Mouse (Mus musculus): ENCODE results near the gene Elf2.
A peak's percentile ranks its signal among the peaks of the same experiment; 100 is the strongest.
"Not testable (repeated sequence)": the region's sequence is repeated elsewhere in the genome, so short reads cannot be mapped to it uniquely, and the experiment has no call there.

Elf2 gene

DNA sequence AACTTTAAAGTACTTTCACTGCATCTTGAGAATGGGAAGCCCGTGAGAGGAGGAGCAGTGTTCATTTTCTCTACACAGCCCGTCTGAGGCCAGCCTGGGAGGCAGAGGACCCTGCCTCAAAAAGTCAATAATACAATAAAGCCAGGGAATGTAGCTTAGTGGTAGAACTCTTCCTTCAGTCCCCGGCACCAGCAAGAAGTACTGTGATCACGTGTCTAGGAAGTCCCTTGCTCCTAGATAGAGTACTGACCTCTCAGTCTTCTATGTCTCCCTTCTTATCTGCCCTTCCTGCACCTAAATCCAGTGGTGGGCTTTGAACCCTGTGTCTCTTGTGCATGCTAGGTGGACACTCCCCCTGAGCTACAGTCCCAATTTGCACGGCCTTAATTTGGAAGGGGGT is 109.6 kb downstream of the Elf2 start:
- no peak for DNase-seq

DNA sequence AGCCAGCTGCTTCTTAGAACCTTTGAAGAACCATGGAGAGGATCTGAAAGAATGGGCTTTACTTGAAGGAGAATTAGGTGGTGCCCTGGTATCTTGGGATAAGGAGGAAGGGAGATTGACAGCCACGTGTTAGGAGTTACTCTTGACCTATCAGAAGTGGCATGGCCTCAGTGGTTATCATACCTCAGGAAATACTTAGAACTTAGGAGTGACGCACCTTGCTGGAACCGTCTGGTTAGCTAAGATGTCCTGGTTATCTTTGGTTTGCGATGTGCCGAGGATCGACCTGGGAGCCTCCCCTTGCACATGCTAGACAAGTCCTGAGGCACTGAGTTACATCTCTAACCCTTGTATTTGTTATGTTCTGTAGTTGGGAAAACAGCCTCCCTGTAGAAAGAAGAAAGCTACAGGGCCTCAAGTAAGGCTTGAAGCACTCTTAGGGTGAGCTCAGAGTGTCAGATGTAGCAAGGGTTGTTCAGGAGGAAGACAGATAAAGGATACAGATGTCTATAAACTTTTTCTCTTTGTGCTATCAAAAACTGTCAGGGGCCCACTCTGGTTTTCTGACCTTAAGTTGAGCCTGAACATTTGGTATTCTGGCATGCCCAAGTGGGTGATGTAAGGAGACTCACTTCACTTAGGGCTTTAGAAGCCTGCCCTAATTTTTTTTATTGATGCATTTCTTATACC is 110.2 kb downstream of the Elf2 start:
- no peak for DNase-seq

DNA sequence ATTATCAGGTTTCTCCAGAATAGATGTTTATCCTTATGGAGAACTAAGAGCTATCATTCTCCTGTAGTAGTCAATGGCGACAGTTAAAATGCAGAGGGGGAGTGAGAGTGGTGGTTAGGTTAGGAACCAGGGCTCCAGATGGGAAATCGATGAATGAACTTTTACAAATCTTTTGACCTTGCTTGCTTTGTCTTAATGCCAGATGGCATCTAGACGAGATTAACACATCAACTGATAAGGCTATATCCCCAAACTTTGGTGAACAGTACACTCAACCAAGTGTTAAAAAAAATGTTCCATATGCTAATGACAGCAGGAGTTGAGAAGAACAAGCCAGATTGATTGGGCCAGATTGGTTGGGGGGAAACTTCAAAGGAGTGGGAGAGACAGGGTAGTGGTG is 111.2 kb downstream of the Elf2 start:
- no peak for DNase-seq

DNA sequence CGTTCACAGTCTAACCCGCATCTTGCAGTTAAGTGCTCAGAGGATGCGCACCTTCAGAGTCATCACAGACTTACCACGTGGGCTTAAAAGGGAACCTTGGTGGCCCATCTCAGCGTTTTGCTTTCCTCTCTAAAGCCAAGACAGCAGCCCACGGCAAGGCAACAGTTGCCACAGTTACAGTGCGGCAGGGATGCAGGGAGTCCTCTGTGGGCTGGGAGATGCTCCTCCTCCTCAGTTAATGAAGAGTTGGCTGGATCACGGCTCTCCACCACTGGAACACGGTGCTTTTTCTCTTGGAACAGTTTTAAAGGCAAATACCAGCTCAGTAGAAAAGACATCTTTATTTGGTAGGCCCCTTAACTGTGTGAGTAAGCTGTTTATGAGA is 111.7 kb downstream of the Elf2 start:
- no peak for DNase-seq

DNA sequence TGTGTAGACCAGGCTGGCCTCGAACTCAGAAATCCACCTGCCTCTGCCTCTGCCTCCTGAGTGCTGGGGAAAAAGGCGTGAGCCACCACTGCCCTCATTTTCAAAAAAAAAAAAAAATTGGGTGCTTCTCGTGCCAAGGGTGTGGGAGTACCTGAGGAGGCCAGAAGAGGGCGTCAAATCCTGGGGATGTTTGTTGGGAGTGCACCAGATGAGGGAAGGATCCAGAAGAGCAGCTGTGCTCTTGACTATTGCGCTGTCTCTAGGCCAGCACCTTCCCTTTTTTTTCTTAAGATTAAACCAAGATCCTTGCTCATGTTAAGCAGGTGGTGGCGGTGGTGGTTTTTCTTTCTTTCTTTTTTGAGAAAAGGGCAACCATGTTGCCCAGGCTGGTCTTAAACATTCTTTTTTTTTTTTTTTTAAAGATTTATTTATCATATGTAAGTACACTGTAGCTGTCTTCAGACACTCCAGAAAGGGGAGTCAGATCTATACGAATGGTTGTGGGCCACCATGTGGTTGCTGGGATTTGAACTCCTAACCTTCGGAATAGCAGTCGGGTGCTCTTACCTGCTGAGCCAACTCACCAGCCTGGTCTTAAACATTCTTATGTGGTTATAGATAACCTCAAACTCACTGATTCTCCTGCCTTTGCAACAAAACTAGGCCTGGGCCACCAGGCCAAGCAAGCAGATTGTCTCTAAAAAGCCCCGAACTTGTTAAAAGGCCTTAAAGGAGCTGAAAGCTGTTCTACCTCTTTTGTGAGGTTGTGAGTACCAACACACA is 112.2 kb downstream of the Elf2 start:
- DNase-seq: peak in 1 of 2 experiments; percentile 45

DNA sequence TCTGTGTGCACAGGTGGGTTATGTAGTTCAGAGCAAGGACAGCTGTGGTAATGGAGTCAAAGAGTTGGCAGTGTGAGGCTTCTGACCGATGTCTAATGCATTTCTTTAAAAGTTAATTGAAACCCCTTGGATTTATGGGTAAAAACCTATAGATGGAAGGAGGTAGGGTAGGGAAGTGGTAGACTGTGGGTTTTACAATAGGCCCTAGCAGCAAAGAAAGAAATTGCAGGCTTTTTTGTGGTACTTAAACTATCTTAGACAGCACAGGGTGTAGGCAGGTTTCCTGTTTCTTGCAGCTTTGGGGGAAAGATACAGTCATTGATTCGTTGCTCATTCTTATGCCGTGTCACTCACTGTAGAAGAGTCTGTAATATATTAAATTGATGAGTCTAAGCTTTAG is 113.9 kb downstream of the Elf2 start:
- no peak for DNase-seq

DNA sequence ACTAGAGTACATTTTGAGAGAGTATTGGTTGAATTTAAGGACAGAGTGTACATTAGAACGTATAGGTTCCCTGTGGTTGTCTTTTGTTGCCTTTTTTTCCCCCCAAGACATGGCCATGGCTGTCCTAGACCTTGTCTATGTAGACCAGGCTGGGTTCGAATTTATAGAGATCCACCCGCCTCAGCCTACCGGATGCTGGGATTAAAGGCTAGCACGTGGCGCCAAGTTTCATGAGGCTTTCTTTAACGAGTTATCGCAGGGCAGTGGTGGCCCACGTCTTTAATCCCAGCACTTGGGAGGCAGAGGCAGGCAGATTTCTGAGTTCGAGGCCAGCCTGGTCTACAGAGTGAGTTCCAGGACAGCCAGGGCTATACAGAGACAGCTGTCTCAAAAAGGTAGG is 114.5 kb downstream of the Elf2 start:
- no peak for DNase-seq

DNA sequence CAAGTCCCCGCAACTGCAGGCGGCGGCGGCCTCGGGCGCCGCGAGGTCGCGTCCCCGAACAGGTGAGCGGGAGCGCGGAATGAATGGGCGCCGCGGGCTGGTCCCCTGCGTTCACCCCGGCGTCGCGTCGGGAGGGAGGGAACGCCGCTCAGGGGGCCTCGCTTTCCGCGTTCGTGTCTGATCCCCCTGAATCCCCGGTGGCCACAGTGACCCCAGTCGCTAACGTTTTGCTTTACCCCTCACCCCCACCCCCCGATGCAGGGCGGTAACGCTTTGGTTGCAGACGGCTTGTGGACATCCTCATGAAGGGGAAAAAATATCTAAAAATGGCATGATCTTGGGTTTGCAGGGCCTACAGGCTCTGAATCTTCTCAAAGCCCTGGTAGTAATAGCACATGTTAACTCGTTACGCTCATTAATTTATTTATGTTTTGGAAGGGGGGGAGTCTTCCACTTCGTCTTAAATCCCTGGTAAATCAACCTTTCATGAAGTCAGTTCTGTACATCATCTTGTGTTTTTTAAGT is 115.2 kb downstream of the Elf2 start:
- DNase-seq: no peak

DNA sequence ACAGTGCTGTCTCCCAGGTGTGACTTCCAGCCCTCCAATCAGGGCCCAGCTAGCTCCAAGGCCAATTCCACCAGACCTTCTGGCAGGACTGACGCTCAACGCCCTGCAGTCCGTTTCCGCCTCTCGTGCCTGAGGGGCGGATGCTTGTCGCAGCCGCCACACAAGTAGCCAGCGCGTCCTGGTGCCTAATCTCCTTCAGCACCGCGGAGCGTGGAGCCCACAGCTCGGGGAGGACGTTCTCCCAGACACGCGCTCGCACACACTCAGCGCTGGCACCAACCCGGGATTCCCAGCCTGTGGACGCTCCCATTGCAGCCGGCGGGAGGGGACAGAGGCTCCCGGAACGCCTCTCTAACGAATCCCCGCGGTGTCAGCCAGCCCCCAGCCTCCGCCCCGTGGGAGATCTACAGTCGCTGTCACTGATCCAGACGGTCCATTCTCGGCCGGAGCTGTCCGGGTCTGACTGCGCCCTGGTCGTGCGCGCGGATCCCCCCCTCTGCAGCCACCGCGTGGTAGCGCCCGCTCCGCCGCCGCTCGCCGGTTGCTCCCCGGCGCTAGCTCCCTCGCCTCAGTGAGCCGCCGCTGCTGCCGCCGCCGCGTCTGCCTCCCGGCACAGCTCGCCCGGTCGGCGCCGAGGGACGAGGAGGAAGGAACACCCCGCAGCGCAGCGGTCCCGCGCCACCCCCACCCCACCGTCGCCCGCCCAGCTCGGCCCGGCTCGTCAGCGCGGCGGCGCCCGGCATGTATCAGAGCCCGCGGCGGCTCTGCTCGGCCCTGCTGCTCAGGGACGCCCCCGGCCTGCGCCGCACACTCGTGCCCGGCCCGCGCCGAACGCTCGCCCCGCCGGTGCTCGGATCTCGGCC is 115.9 kb downstream of the Elf2 start, which contains the start of gene Noct:
TSS of gene Noct (plus strand) at position 85 of the 863 bp plus-strand sequence.
- DNase-seq: peak; percentile 89 to 93

DNA sequence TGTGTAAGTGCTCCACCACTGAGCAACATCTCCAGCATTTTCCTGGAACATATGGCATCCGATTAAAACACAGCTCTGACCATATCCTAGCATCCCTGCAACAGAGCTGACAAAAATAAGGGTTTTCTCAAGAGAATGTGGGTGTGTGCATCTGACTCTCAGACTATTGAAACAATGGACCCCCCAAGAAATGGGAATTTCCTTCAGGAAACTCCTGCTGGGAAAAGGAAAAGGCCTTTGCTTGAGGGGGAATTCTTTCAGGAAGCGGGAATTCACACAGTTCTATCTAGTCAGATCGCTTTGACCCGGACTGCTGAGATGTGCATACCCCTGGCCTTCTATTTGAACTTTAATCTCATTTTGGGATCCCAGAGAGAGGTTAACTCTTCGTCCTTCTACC is 116.9 kb downstream of the Elf2 start:
- no peak for DNase-seq

DNA sequence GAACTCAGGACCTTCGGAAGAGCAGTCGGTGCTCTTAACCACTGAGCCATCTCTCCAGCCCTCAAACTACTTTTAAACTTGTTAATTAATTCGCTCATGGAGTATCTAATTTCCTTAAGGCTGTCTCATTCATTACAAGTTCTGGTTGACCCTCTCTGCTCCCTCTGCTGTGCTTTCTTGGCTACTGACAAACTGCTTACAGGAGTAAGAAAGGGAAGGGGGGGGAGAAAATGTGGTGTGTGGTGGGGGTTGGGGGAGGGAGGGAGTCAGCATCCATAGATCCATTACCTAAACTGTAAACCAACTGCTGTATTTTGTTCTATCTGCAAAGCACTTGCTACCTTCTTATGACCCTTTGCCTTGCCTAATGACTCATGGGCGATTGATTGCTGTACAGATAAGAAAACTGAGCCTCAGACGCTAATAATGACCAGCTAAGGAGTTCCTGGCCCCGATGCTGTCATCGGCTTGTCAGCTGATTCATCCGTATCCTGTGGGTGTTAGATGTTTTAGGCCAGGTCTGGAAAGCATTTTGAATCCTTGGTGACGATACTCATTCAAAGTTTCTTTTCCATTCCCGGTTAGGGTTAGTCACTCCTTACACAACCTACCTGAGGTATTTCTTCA is 117.5 kb downstream of the Elf2 start:
- DNase-seq: no peak

DNA sequence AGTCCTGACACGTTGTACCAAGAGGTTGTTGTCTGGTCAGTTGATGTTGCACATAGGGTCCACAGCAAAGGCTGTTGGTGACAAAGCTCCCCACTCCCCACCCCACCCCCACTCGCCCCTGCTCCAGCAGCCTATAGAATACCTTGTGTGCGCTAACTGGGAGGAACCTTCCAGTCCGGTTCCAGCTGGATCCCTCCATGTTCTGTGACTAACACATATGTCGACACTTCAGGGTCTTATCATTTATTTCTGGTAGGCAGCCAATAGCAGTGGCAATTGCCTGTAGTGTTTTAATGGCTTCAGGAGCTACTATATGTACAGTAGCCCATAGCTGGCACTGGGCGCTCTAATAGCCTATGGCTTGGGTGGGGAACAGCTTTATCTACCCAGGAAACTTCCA is 118.2 kb downstream of the Elf2 start:
- no peak for DNase-seq

DNA sequence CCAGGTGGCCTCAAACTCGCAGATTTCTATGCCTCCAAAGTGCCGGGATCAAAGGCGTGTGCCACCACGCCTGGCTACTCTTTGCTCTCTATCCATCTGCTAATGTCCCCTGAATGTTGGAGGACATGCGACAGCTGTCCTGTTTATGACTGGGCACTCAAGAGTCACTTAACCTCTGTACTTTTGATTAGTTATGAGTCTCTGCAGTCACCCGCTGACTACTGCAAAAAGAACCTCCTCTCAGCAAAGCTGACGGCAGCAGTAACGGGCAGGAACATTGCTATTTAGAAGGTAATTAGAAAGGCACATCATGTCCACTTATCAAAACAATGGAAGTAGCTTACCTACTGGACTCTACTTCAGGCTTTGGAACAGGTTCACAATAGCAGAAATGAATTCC is 118.6 kb downstream of the Elf2 start:
- no peak for DNase-seq

DNA sequence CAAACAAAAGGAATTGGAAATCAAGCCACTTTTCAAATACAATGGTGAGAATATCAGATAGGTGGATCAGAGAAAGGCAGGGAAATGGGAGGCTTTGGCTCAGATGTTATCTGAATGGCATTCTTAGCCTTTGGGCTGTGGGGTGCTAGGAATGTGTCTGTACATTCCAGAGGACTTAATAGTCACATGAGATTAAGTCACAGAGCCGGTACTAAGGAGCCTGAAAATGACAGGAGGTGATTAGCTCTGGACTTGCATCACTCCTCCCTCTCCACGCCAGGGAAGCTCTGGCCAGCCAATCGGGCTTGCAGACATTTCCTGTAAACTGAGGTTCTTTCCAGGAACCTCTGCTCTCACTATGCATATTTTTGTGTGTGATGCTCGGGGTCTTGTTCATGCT is 119.6 kb downstream of the Elf2 start:
- DNase-seq: no peak

DNA sequence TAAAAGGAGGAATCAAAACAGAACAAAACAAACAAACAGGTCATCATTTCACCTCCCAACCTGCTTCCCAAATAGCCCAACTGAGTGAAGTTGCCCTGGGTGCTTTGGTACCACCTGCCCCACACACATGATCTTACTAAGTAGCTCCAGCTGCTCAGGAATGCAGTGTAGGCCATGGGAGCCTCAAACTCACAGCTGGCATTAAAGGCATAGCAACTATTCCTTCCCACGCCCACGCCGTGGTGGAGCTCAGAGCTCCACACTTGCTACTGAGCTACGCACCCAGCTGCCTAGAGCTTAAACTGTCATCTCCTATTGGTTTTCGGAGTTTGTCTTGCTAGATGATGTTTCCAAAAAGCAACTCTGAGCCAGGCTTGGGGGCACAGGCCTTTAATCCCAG is 121.2 kb downstream of the Elf2 start:
- DNase-seq: no peak

DNA sequence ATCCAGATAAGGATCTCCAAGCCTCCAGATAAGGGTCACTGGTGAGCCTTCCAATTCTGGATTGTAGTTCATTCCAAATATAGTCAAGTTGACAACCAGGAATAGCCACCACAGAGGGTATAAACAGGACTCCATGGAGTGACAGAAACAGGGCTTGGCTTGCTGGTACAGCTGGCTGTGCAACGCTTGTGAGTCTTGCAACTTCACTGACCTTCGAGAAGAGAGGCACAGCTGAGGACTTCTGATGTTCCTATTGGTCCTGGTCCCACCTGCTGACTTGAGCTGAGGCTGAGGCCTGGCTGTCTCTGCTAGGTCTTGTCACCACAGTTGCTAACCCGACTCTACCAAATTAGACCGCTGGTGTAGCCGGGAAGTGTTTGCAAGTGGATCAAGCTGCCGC is 122.1 kb downstream of the Elf2 start:
- not testable (repeated sequence) for DNase-seq

DNA sequence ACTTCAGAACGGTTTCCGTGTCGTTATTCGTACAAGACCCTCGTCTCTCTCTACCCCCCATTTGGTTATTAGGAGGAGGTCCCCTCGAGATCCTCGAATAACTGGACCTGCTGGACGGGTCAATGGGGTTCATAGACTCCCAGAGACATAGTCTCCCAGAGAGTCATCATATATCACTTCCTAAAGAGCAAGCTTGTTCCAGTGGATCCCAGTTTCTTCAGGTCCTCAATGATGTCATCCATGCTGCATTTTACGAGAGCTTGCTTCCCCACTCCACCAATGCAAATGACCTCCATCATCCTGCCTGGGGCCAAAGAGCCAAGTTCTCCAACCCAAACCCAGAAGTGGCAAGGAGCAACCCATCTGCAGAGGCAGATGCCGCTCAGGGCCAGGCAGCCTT is 124.1 kb downstream of the Elf2 start:
- DNase-seq: not testable (repeated sequence)

DNA sequence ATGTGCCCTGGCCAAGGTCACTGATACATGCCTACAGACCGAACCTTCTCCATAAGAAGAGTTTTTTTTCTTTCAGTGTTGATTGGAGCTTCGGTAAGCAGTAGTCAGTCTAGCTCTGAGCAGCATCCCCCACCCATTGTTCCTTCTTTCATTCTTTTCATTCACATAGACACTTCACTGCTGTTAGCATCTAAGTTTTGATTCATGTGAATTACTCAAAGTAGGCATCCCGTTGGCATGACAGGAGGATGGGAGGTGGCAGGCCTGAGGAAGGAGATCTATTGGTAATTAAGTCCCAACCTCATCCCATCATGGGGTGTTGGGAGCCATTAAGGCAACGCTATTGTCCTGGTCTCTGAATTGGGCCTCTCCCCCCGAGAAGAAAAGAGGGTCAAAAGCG is 124.8 kb downstream of the Elf2 start:
- DNase-seq: no peak

DNA sequence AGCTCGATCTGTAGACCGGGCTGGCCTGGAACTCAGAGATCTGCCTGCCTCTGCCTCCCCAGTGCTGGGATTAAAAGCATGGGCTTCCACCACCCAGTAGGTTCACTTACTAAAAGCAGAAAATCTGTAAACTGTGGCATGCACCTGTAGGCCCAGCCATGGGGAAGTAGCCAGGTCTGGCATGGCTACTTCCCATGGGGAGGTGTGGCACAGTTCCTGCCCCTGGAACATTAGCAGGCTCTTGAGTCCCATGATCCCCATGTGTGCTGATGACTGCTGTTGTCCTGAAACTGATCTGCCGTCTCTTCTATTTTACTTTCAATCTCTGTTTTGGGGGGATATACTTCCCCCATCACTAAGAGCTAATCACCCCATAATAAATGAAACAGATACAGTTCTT is 127.4 kb downstream of the Elf2 start:
- DNase-seq: no peak

DNA sequence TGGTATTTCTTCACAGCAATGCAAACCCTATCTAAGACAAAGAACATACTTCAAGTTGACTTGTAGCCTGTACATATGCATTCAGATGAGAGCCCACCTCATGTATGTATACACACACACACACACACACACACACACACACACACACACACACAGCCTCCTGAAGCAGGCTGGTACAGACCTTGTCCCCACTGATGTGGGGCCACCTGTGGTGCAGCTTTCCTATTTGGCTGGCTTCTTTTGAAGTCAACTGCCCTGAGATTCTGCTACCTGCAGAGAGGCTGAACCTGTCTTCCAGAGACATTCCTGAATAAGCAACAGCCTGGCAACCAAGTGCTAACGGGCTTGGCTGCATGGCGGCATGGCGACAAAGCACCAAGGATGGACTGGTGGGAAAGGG is 130.0 kb downstream of the Elf2 start:
- no peak for DNase-seq

DNA sequence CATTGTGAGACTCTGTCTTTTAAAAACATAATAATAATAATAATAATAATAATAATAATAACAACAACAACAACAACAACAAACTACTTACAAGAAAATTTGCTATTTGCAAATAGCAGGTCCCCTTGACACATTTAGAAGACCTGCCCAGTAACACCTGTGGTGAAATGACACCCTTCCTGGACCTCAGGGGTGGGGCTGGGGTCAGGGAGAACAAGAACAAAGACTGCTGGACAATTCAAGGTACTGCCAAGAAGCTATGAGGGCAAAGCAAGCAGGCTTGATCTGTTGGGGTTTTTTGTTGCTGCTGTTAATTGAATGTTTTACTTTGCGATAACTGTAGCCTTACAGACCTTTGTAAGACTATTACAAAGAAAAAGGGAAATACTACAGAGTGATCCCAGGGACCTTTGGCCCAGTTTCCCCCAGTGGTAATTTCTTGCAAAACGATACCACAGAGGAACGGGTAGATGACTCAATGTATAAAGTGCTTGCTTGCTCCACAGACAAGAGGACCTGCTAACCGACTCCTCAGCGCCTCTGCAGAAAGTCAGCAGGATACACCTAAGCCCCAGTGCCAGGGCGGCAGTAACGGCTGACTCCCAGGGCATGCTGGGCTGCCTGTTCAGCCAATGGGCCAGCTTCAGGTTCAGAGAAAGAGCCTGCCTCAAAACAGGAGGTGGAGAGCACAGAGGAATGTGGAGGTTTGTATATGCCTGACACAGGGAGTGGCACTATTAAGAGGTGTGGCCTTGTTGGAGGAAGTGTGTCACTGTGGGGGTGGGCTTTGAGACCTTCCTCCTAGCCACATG is 130.8 kb downstream of the Elf2 start:
- DNase-seq: no peak

DNA sequence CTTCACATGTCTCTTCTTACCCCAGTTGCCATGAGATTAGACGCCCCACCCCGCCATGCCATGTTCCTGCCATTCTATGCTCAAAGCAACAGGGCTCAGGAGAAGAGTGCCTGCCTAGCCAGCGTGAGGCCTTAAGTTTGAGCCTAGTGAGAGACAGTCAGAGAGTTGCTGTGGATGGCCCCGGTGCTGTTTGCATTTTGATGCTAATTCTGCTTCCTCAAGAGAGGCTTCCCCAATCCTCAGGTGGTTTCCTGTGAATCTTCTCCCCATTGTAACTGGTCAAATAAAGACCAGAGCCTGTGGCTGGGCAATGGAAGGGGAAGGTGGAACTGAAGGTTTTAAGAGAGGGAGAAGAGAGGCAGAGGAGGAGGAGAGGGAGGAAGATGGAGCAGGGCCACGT is 131.8 kb downstream of the Elf2 start:
- no peak for DNase-seq
